Mouse (Mus musculus): ENCODE data around the gene AI413582.
A peak's percentile ranks its signal among the peaks of the same experiment; 100 is the strongest.

GRCm38 (mm10) chr17:27577468-27577867 lies 11.9 kb upstream of the AI413582 start:
- TF ChIP-seq EP300 (IDR thresholded peaks at IDR 0.05; ENCODE audit: low read depth) = no peak
- TF ChIP-seq CTCF (IDR thresholded peaks at IDR 0.05; ENCODE audit: low read depth) = peak; percentile 34

All from heart, postnatal 0 days (tissue).